Mouse (Mus musculus) granulocyte monocyte progenitor cell, adult 5-6 weeks (primary cell): ENCODE measurements around the gene Tmem82. TPM values are rescaled to one million over a fixed set of nuclear protein-coding genes. Genes with fewer than 3 reads are reported as not detected.

Experiments used
- total RNA-seq, 2 experiments: library from RNA; stranded (forward) in 1 of 2; stranded (reverse) in 1 of 2; fragments of 200-712, 200-1000 nt in 1 of 2; fragments of >200 nt in 1 of 2; fragmentation: Nextera tagmentation in 1 of 2; gene quantifications; 2 replicates each; pipeline ENCODE4 v1.2.3; 2014 to 2017

Gene Tmem82
- total RNA-seq, 2 experiments from 2014 or later = 0.72 to 3.8 TPM

Other genes with a start within 250 kb of the Tmem82 start
- gene Clcnka, start 219.9 kb downstream of the Tmem82 start, total RNA-seq (2014; fragmentation: Nextera tagmentation) = not detected in 2 replicates
- gene Clcnka, start 219.9 kb downstream of the Tmem82 start, total RNA-seq (2017) = not detected in 2 replicates
- not detected in 2 replicates for gene Clcnkb, start 202.6 kb downstream of the Tmem82 start, total RNA-seq (2014; fragmentation: Nextera tagmentation)
- not detected in 2 replicates for gene Clcnkb, start 202.6 kb downstream of the Tmem82 start, total RNA-seq (2017)
- gene Hspb7, start 197.9 kb downstream of the Tmem82 start, total RNA-seq (2014; fragmentation: Nextera tagmentation) = not detected in 2 replicates
- not detected in 2 replicates for gene Hspb7, start 197.9 kb downstream of the Tmem82 start, total RNA-seq (2017)
- not detected in 2 replicates for gene Srarp, start 182.5 kb downstream of the Tmem82 start, total RNA-seq (2014; fragmentation: Nextera tagmentation)
- not detected in 2 replicates for gene Srarp, start 182.5 kb downstream of the Tmem82 start, total RNA-seq (2017)
- gene Zbtb17, start 174.0 kb downstream of the Tmem82 start, total RNA-seq (2014; fragmentation: Nextera tagmentation) = 10.0 and 18.4 TPM in 2 replicates
- 19.9 and 28.9 TPM in 2 replicates for gene Zbtb17, start 174.0 kb downstream of the Tmem82 start, total RNA-seq (2017)
- gene Spen, start 80.0 kb downstream of the Tmem82 start, total RNA-seq (2014; fragmentation: Nextera tagmentation) = 37.8 TPM in 2 replicates
- gene Spen, start 80.0 kb downstream of the Tmem82 start, total RNA-seq (2017) = 21.4 and 25.5 TPM in 2 replicates
- gene Fblim1, start 12.5 kb downstream of the Tmem82 start, total RNA-seq (2014; fragmentation: Nextera tagmentation) = 0.11 and 0.36 TPM in 2 replicates
- gene Fblim1, start 12.5 kb downstream of the Tmem82 start, total RNA-seq (2017) = not detected in 2 replicates
- not detected in 2 replicates for gene Slc25a34, start 5.2 kb upstream of the Tmem82 start, total RNA-seq (2014; fragmentation: Nextera tagmentation)
- not detected in 2 replicates for gene Slc25a34, start 5.2 kb upstream of the Tmem82 start, total RNA-seq (2017)
- 11.5 and 17.0 TPM in 2 replicates for gene Plekhm2, start 46.3 kb upstream of the Tmem82 start, total RNA-seq (2014; fragmentation: Nextera tagmentation)
- gene Plekhm2, start 46.3 kb upstream of the Tmem82 start, total RNA-seq (2017) = 7.2 and 11.2 TPM in 2 replicates
- gene Rsc1a1, start 67.0 kb upstream of the Tmem82 start, total RNA-seq (2014; fragmentation: Nextera tagmentation) = 6.8 and 15.2 TPM in 2 replicates
- gene Rsc1a1, start 67.0 kb upstream of the Tmem82 start, total RNA-seq (2017) = 9.5 and 11.3 TPM in 2 replicates
- gene Ddi2, start 104.8 kb upstream of the Tmem82 start, total RNA-seq (2014; fragmentation: Nextera tagmentation) = 27.4 and 32.9 TPM in 2 replicates
- gene Ddi2, start 104.8 kb upstream of the Tmem82 start, total RNA-seq (2017) = 26.8 and 32.7 TPM in 2 replicates
- not detected in 2 replicates for gene Agmat, start 128.0 kb upstream of the Tmem82 start, total RNA-seq (2014; fragmentation: Nextera tagmentation)
- not detected in 2 replicates for gene Agmat, start 128.0 kb upstream of the Tmem82 start, total RNA-seq (2017)
- gene Dnajc16, start 172.3 kb upstream of the Tmem82 start, total RNA-seq (2014; fragmentation: Nextera tagmentation) = 6.9 and 10.2 TPM in 2 replicates
- gene Dnajc16, start 172.3 kb upstream of the Tmem82 start, total RNA-seq (2017) = 4.3 and 9.2 TPM in 2 replicates
- 11.5 and 12.8 TPM in 2 replicates for gene Casp9, start 175.0 kb upstream of the Tmem82 start, total RNA-seq (2014; fragmentation: Nextera tagmentation)
- gene Casp9, start 175.0 kb upstream of the Tmem82 start, total RNA-seq (2017) = 8.7 and 11.1 TPM in 2 replicates
- not detected in 2 replicates for gene Cela2a, start 207.5 kb upstream of the Tmem82 start, total RNA-seq (2014; fragmentation: Nextera tagmentation)
- not detected in 2 replicates for gene Cela2a, start 207.5 kb upstream of the Tmem82 start, total RNA-seq (2017)
- gene Ctrc, start 227.7 kb upstream of the Tmem82 start, total RNA-seq (2014; fragmentation: Nextera tagmentation) = not detected in 2 replicates
- not detected in 2 replicates for gene Ctrc, start 227.7 kb upstream of the Tmem82 start, total RNA-seq (2017)